Mouse (Mus musculus): Measurements from ENCODE around the gene Lsm14a.
A peak's percentile ranks its signal among the peaks of the same experiment; 100 is the strongest.
"Not testable (repeated sequence)": the region's sequence is repeated elsewhere in the genome, so short reads cannot be mapped to it uniquely, and the experiment has no call there.

Lsm14a gene

DNA sequence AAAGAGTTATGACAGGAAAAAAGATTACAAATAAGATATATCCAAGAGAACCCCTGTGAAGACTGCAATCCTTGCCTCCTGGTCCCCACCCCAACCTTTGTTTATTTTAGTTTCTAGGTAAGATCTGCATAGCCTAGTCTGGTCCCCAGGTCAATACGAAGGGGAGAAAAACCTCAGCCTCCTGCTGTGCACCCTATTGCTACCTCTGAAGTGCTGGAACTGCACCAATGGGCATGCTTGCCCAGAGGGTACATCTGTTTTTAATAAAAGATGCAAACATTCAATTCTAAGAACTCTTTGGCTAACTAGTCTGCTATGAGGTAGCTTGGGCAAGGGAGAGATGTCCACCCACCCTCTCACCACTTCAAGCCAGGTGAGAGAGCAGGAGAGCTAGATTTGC, 19.2 kb downstream of the Lsm14a start:
- DNase-seq (ENCODE audit: low spot score in 2 of 2) = no peak

DNA sequence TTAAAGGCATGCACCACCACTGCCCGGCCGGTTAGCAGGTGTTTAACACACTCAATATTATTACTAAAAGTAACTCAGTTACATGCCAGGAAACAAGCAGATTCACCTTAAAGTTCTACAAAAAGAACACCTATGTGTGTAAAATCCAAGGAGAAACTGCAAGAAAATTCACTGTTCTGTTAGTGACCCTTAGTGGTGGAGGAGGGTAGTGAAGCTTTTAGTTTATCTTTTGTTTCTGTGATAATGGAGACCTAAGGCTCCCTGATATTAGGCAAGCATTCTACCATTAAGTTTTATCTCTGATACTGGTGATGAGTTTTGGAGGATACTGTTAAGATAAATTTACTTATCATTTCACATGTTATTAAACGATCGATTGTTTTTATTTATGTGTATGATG, 37.5 kb downstream of the Lsm14a start:
- no peak for DNase-seq (ENCODE audit: low spot score in 2 of 2)

DNA sequence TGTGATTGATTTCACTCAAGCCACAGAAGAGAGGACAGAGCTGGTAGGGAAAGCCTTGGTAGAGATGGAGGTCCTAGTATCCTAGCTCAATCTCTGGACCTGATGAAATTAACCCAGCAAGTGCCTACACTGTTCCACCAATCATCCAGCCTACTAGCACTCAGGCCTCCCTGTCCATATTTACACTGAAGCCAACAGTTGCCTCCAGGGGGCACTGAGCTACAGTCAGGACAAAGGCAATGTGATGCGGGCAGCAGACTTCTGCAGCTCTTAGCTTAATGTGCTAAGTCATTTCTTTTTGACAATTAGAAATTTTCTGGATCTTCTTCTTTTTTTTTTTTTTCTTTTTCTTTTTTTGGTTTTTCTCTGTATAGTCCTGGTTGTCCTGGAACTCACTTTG, 41.1 kb downstream of the Lsm14a start:
- no peak for DNase-seq (ENCODE audit: low spot score in 2 of 2)

DNA sequence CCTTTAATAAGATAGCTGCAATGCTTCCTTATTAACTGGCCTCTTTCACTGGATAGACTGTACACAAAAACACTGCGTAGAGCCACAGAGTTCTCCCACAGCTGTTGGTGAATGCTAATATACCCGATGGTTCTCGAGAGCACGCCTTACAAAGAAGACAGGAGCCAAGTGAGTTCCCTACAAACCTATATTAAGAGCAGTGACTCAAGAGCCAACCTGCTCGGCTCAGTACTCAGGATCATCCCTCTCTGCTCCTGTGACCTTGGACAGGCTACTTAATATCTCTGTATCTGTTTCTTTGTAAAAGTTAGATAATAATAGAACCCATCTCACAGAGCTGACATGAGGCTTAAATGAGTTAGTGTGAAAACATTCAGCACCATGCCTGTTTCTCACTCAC, 42.9 kb downstream of the Lsm14a start:
- no peak for DNase-seq (ENCODE audit: low spot score in 2 of 2)

DNA sequence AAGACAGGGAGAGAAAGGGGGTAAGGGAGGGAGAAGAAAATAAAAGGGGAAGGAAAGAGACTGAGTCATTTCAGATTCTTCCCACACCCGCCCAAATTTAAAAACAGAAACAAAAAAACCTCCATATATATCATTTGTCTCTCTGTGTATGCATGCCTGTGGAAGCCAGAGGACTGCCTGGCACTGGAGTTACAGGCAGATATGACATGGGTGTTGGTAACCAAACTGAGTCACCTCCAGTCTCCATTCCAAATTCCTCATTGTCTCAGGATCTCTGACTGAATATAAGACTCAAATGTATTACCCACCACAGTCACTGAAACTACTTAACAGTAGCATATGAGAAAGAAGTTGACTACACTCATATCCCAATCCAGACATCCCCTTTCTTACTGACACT, 45.1 kb downstream of the Lsm14a start:
- no peak for DNase-seq (ENCODE audit: low spot score in 2 of 2)

DNA sequence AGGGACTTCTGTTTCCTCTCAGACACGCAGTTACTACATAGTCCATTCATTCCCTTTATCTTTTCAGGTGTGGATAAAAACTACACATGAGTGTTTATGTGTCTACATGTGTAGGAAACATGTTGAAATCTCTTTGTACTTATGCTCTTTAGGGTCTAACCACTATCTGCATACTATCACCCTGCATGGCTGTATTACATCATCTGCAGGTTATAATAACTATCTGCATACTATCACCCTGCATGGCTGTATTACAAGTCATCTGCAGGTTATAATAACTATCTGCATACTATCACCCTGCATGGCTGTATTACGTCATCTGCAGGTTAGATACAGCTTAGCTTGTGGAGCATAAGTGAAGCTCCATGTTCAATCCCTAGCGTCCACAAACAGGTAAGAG, 46.1 kb downstream of the Lsm14a start:
- DNase-seq (ENCODE audit: low spot score in 2 of 2) = no peak

DNA sequence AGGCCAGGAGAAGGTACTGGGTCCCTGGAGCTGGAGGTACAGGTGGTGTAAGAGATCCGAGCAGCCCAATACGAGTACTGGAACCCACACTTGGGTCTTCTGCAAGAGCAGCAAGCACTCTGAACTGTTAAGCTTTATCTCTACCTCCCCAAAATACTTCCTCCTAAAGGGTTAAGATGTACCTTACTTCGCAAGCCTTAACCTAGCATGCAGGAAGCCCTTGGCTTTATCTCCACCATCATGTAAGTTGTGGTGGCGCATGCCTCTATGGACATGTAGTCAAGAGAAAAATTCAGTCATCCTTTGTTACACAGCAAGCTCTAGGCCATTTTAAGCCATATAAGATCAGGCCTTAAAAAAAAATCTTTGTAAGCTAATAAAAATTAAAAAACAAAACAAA, 46.6 kb downstream of the Lsm14a start:
- DNase-seq (ENCODE audit: low spot score in 2 of 2) = no peak

DNA sequence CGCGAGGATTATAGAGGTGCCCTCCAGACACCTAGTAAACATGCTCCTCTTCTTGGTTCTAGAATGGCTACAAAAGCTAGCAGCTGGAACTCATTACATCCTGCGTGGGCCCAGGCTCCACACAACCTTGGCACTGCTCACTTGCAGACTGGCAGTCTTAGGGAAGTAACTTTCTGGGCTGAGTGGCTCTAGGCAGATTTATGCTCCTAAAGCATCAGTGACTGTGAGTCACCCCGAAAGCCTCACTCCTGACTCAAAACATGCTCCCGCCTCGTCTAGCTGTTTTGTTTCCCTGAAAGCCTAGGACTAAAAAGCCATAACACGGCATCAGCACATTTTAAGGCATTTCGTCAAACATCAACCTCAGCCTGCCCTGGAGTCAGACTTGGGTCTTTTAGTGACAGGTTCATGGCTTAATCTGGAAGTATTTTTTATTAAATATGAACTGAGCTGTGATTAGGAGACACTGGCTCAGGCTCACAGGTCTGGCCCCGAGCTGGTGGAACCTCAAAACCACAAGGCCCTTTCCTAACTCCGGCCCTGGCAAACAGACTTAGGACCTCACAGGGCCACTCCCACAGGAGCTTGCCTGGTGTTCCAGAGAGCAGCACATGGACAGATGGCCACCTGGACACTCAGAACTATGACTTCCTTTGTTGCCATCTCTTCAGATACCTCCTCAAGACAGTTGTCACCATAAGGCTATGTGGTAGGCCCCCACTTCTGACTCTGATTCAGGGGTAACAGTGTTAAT, 50.9 kb downstream of the Lsm14a start:
- no peak for DNase-seq (ENCODE audit: low spot score in 2 of 2)

DNA sequence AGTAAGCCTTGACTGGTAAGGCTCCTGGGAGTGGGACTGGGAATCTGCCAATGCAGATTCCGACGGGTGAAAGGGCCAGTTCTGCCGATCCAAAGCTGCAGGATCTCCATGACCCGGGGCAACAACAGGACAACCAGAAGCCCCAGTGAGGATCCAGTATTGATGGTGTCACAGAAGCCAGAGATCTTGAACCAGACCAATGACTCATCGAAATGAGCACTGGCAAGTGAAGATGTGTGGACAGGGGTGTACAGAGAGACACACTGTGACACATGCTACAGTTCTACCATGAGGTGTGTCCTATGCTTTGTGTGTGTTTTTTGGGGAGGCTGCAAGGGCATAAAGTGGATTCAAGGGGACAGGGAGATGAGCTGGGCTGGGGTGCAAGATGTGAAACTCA, 52.3 kb downstream of the Lsm14a start:
- DNase-seq (ENCODE audit: low spot score in 2 of 2) = no peak

DNA sequence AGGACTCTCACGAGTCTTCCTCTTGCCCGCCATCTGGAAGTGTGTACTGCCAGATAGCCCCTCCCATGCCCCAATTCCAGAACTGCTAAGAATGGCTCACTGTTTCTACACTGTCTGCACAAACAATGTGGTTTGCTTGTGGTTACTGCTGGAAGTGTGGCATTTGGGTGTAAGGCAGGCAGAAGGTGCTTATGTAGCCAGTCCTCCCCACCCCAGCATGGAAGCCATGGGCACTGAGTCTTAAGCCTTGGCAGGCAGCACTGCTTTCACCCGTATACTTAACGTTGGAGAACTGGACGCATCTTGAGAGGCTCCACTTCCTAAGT, 54.0 kb downstream of the Lsm14a start:
- no peak for DNase-seq (ENCODE audit: low spot score in 2 of 2)

DNA sequence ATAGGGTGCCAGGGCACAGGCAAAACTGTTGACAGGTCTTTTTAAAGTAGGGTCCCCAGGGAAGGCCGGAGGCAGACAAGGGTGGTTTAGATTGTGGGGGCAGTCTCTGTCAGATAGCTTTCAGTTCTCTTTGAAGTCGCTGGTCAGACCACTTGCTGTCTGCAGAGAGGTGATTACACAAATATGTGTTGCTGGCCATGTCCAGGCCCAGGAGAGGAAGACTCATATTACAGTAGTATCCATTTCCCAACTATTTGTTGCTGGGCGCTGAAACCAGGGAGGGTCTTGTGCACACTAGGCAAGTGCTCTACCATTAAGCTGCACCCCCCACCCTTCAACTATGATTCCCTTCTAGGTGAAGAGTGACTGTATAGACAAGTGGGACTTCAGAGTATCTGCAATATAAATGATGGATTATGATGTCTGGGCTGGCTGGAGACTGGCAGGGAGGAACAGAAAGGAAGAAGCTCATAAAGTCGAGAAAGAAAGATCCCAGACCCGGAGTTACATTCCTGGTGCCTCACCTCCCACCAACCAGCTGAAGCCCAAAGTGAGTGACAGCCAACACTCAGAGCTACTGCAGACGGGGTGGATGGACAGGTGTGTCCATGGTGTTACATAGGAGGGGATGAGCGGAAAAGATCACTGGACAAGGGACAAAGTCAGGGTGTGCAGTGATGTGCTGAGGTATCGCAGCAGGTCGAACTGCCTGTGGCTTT, 54.5 kb downstream of the Lsm14a start:
- DNase-seq (ENCODE audit: low spot score in 2 of 2) = no peak

DNA sequence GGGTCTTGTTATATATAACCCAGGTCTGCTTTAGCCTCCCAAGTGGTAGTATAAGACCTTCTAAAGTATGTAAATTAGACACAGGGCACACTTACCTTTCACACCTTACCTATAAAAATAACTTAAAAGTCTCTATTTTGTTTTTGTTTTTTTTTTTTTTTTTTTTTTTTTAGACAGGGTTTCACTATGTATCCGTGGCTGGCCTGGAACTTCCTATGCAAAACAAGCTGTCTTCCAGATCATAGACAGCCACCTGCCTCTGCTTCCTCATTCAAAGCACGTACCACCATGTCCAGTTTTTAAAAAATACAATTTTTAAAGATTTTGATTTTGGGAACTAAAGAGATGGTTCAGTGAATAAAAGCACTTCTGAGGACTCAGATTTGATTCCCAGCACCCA, 55.8 kb downstream of the Lsm14a start:
- DNase-seq (ENCODE audit: low spot score in 2 of 2) = no peak

DNA sequence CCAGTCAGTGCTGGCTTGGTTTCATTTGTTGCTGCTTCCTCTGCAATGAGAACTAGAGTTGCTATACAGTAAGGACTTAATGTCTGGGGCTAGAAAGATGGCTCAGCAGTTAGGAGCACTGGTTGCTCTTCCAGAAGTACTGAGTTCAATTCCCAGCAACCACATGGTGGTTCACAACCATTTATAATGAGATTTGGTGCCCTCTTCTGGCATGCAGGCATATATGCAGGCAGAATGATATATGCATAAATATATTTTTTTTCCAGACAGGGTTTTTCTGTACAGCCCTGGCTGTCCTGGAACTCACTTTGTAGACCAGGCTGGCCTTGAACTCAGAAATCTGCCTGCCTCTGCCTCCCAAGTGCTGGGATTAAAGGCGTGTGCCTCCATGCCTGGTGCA, 56.6 kb downstream of the Lsm14a start:
- not testable (repeated sequence) for DNase-seq (ENCODE audit: low spot score in 2 of 2)

DNA sequence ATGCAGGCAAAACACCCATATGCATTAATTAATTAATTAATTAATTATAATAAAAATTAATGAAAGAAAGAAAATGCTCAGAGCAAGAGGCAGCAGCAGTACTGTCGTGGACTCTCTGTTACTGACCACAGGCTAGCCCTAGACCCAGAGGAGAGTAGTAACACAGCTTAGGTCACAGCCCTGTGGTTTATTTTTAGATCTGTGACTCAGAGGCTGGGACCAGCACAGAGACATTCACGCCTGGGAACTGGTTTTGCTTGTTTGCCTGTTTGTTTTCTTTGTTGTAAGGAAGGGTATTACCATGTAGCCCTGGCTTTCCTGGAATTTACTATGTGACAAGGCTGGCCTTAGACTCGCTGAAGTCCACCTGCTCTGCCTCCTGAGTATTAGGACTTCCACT, 65.6 kb downstream of the Lsm14a start:
- no peak for DNase-seq (ENCODE audit: low spot score in 2 of 2)

DNA sequence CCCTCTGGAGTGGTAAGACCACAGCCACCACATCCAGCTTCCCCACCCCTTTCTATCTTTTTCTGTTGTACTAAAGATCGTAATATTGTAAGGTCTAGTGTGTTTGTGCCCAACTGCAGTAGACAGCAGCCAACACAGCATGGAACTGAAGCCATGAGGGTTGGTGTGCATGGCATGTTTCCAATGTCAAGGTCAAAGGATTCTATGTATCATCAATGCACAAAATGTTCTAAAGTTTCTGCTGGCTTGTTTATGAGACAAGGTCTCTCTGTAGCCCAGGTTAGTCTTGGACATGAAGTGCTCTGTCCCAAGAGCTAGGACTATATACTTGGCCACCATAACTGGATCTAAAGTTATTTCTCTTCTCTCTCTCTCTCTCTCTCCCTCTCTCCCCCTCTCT, 68.3 kb downstream of the Lsm14a start:
- no peak for DNase-seq (ENCODE audit: low spot score in 2 of 2)

DNA sequence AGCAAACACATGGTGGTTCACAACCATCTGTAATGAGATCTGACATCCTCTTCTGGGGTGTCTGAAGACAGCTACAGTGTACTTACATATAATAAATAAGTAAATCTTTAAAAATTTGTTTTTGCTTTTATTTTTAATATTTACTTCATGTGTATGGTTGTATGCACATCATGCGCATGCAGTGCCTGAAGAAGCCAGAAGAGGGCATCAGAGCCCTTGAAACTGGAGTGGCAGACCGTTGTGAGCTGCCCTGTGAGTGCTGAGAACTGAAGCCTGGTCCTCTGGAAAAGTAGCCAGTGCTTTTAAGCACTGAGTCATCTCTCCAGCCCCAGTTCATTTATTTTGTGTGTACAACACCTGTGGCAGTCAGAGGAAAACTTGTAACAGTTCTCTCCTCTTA, 69.1 kb downstream of the Lsm14a start:
- no peak for DNase-seq (ENCODE audit: low spot score in 2 of 2)

DNA sequence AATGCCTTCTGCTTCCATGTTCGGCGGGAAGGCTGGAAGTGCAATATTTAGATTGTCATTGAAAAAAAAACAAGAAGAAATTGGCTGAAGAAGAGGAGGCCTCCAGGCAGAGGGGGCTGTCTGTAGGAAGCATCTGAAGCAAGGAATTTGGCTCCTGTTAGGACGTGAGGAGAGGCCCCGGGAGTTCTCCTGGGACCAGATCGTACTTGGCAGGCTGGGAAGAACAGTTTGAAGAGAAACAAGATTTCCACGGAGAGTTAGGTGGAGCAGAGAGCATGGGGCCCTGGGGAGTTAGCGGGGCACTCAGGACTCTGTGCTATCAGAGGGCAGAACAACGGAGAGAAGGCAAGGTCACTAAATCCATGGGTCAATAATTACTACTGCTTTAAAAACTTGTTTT, 69.8 kb downstream of the Lsm14a start:
- DNase-seq (ENCODE audit: low spot score in 2 of 2) = no peak

DNA sequence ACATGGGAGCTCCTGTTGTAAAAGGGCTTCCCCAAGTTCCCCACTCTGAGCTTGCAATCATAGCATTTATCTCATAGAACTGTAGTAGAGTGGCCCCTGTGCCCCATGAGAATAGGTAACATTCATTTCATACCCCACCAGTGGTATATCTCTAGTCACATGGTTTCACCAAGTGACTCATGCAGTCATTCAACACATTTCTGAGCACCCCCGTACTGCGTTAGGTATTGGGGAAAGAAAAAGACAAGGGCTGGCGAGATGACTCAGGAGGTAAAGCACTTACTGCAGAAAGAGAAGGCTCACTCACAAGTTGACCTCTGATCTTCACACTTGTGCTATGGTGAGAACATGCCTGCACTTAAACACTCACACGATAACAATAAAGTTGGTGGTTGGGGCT, 71.2 kb downstream of the Lsm14a start:
- DNase-seq (ENCODE audit: low spot score in 2 of 2) = no peak

DNA sequence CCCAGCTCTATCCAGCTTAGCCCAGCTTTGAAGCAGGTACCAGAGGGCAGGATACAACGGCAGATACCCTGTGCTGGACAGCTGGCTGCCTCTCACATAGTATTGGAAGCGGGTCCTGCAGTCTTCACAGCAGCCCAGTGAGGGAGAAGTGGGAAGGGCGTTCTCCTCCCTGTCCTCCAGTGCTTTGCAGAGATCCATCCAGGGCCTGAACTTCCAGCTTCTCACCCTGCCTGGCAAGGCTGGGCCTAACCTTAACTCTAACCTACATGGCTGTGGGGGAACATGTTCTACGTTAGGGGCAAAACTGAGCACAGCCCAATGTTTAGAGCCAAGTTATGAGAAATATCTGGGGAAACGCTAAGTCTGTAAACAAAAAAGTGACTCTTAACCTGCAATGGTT, 72.0 kb downstream of the Lsm14a start:
- no peak for DNase-seq (ENCODE audit: low spot score in 2 of 2)

DNA sequence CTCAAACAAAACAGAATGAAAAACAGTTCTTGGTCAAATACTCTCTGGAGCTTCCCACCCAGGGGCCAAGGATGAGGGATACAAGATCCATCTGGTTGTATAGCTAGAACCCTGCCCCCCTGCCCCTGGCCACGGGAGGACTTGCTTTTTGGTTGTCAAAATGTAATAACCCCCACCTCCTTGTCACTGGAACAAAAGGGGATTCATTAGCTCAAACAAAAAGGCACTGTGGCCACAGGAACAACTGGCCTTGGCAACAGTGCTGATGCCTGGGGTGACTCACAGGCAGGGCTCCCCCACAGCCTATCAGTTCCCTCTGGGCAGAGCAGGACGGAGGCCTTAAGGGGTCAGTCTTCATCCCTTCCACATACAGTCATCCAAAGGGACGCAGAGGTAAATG, 73.2 kb downstream of the Lsm14a start:
- no peak for DNase-seq (ENCODE audit: low spot score in 2 of 2)

DNA sequence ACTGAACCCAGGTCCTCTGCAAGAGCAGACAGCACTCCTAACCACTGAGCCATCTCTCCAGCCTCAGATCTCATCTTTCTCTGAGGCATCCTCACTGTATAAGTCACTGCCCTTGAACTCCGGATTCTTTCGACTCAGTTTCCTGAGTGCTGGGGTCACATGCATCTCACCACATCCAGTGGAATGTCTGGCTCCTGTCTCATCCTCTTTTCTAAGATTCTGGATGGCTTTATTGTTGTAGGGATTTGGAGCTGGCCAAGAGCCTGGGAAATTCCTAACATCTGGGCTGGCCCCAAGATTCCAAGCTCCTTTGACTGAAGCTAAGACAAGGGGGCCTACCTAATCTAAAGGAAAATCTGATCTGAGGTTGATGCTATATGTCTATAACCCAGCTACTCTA, 74.0 kb downstream of the Lsm14a start:
- no peak for DNase-seq (ENCODE audit: low spot score in 2 of 2)

DNA sequence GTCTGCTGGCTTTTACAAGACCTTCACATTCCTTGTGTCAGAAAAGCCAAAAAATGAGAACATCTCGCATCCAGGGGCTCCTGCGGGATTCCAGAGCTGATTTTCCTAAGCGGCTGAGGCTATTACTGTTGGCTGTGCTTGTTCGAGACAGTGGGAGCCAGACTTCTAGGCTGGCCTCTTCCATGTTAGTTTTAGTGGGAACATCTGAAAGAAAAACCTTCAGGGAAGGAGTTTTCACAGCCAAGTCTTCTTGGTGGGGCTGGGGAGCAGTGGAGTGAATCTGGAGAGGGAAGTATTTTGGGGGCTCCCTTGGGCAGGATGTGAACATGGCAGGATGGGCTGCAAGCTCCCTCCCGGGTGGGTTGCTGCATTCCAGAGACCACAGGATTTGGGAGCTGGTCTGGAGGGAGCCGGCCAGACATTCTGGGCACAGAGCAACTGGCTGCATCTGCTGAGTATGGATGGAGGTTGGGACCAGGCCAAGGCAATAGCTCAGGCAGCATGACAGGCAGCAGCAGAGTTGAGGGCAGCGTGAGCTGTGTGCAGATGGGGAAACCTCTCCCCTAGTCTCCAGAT, 75.1 kb downstream of the Lsm14a start:
- no peak for DNase-seq (ENCODE audit: low spot score in 2 of 2)

DNA sequence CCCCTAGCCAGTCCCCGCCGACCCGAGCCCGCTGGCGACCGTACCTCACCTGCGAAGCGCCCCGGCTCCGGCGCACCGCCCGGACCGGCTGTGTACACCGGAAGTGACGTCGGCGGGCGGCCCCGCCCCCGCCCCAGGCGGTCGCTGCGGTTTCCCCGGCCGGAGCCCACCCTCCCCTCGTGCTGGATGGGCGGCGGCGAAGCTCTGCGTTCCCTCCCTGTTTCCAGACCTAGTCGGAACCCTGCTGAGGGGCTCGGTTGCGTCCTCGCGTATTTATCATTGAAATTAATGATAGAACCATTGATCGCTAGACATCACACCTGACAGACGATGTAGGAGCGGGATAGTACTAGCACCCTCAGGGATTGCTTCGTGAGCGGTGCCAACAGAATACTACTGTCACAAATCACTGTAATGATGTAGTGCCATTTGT, 79.7 kb downstream of the Lsm14a start, which contains the start of gene 4931406P16Rik:
Gene 4931406P16Rik (minus strand): TSS at position 109 of the 433 bp plus-strand sequence.
- DNase-seq (ENCODE audit: low spot score in 2 of 2) = peak; percentile 70 to 83
